Mouse (Mus musculus): ENCODE measurements around the gene Ccnt1.

GRCm38 (mm10) chr15:98535921-98536320 is 34.8 kb downstream of the Ccnt1 start:
- TF ChIP-seq POLR2A (IDR thresholded peaks at IDR 0.05; ENCODE audit: insufficient read depth, low read length): no peak
- TF ChIP-seq CTCF (IDR thresholded peaks at IDR 0.05; ENCODE audit: low read depth, low read length): no peak
- no peak for TF ChIP-seq EP300 (IDR thresholded peaks at IDR 0.05; ENCODE audit: insufficient read depth, low read depth, low read length)

All from ES-Bruce4 (cell line).